Mouse (Mus musculus) neural tube, embryonic 13.5 days (tissue): ENCODE data around the gene Ndst2. TPM values are rescaled to one million over a fixed set of nuclear protein-coding genes. Genes with fewer than 3 reads are reported as not detected.
A peak's percentile ranks its signal among the peaks of the same experiment; 100 is the strongest.

Source experiments
- ATAC-seq: fragments of 200-750 bp; cut with Nextera tagmentation; 2 replicates; pipeline ENCODE4 v1.8.0; 2017; ENCODE audit warnings: low read depth, mild to moderate bottlenecking, moderate TSS enrichment, moderate library complexity
- H3K27ac ChIP-seq: fragments of 300-500 bp; sonication (generic); replicated peaks from 2 replicates; pipeline ENCODE4 v1.5.1; 2015; ENCODE audit warnings: moderate library complexity, mild to moderate bottlenecking, inconsistent platforms
- H3K27me3 ChIP-seq: fragments of 300-500 bp; sonication (generic); 2 replicates; pipeline ENCODE4 v1.6.1; 2015; ENCODE audit warnings: mild to moderate bottlenecking, inconsistent platforms
- H3K36me3 ChIP-seq: fragments of 300-500 bp; sonication (generic); 2 replicates; pipeline ENCODE4 v1.6.1; 2015; ENCODE audit warnings: mild to moderate bottlenecking, inconsistent platforms
- H3K4me1 ChIP-seq: fragments of 300-500 bp; sonication (generic); replicated peaks from 2 replicates; pipeline ENCODE4 v1.6.1; 2015; ENCODE audit warnings: inconsistent platforms
- H3K4me2 ChIP-seq: fragments of 300-500 bp; sonication (generic); 2 replicates; pipeline ENCODE4 v1.6.1; 2015; ENCODE audit warnings: inconsistent platforms, mild to moderate bottlenecking, moderate library complexity
- H3K4me3 ChIP-seq: fragments of 300-500 bp; sonication (generic); 2 replicates; pipeline ENCODE4 v1.5.1; 2015; ENCODE audit warnings: mild to moderate bottlenecking, inconsistent platforms
- H3K9ac ChIP-seq: fragments of 300-500 bp; sonication (generic); 2 replicates; pipeline ENCODE4 v1.6.1; 2015; ENCODE audit warnings: moderate library complexity, mild to moderate bottlenecking, inconsistent platforms
- H3K9me3 ChIP-seq: fragments of 300-500 bp; sonication (generic); 2 replicates; pipeline ENCODE4 v1.6.1; 2016; ENCODE audit warnings: inconsistent platforms
- WGBS: fragments of 180-500 bp; shearing (Covaris S2); methylation state at CpG from one replicate; pipeline ENCODE4 v1.1.7; 2015; 5-methylcytosine and 5-hydroxymethylcytosine counted together
- polyA plus RNA-seq: library from polyadenylated mRNA; unstranded; fragments of >200 nt; fragmentation: Nextera tagmentation; extraction: Ambion mirVana; gene quantifications from 2 replicates; pipeline ENCODE4 v1.2.1, GENCODE M21; 2015

Ndst2 gene
- polyA plus RNA-seq, result 17.4 and 20.8 TPM in 2 replicates

GRCm38 (mm10) chr14:20733952-20734774 is at the start of gene Ndst2:
Ndst2 (minus strand) TSS chr14:20734562.
- Histone ChIP-seq H3K36me3 (peaks cover 60% of the 10 kb centered on the region), H3K27ac (peak within 1 kb of the TSS; percentile 86)
- ATAC-seq, result peak; percentile 98

GRCm38 (mm10) chr14:20783526-20783925 is 49.2 kb upstream of the Ndst2 start:
- 97% methylated on average over 6 of the region's 6 CpGs for WGBS
- Histone ChIP-seq H3K4me3 (no peak overlapping the region), H3K9ac (no peak overlapping the region), H3K27me3 (no peaks in the 10 kb centered on the region), H3K4me2 (no peak overlapping the region), H3K9me3 (no peaks in the 10 kb centered on the region), H3K4me1 (peaks cover 37% of the 10 kb centered on the region), H3K27ac (no peak overlapping the region), H3K36me3 (peaks cover 77% of the 10 kb centered on the region)
- ATAC-seq, result no peak

More at GRCm38 (mm10) chr14:20733952-20734774, at the start of gene Ndst2:
- Histone ChIP-seq H3K9ac (peak within 1 kb of the TSS; percentile 84), H3K4me1 (peaks cover 26% of the 10 kb centered on the region), H3K9me3 (no peaks in the 10 kb centered on the region), H3K4me3 (peak within 1 kb of the TSS; percentile 56), H3K4me2 (peak within 1 kb of the TSS; percentile 80), H3K27me3 (no peaks in the 10 kb centered on the region)
- WGBS, result 1% methylated on average over 78 of the region's 81 CpGs

- H3K4me3 ChIP-seq, result no peak overlapping the region
- no peak overlapping the region for H3K9ac ChIP-seq
- WGBS, result 89% methylated on average over 7 of the region's 7 CpGs
- no peaks in the 10 kb centered on the region for H3K27me3 ChIP-seq
- peaks cover 77% of the 10 kb centered on the region for H3K36me3 ChIP-seq
- no peaks in the 10 kb centered on the region for H3K9me3 ChIP-seq
- no peak overlapping the region for H3K4me2 ChIP-seq
- peaks cover 30% of the 10 kb centered on the region for H3K4me1 ChIP-seq
- ATAC-seq, result no peak
- no peak overlapping the region for H3K27ac ChIP-seq
Observed at GRCm38 (mm10) chr14:20782860-20783259, 48.5 kb upstream of the Ndst2 start.

GRCm38 (mm10) chr14:20780217-20780616 is 45.9 kb upstream of the Ndst2 start:
- no peak overlapping the region for H3K27ac ChIP-seq
- H3K4me3 ChIP-seq, result no peak overlapping the region
- peaks cover 15% of the 10 kb centered on the region for H3K4me1 ChIP-seq
- 91% methylated on average over 8 of the region's 8 CpGs for WGBS
- no peaks in the 10 kb centered on the region for H3K9me3 ChIP-seq
- no peak overlapping the region for H3K4me2 ChIP-seq
- no peak for ATAC-seq
- H3K36me3 ChIP-seq, result peaks cover 71% of the 10 kb centered on the region
- H3K27me3 ChIP-seq, result no peaks in the 10 kb centered on the region
- H3K9ac ChIP-seq, result no peak overlapping the region

- ATAC-seq, result no peak
- Histone ChIP-seq H3K4me3 (no peak overlapping the region), H3K36me3 (peaks cover 54% of the 10 kb centered on the region), H3K4me2 (no peak overlapping the region), H3K27me3 (no peaks in the 10 kb centered on the region), H3K9ac (no peak overlapping the region), H3K4me1 (peaks cover 16% of the 10 kb centered on the region), H3K27ac (peak overlapping the region; percentile 74; the same call in 1 of the 2 replicates), H3K9me3 (no peaks in the 10 kb centered on the region)
- 79% methylated on average over 8 of the region's 8 CpGs for WGBS
Observed at GRCm38 (mm10) chr14:20778496-20778895, 44.1 kb upstream of the Ndst2 start.

- Histone ChIP-seq H3K27ac (no peak overlapping the region), H3K27me3 (no peaks in the 10 kb centered on the region), H3K4me1 (peaks cover 16% of the 10 kb centered on the region), H3K9me3 (no peaks in the 10 kb centered on the region), H3K4me2 (no peak overlapping the region), H3K4me3 (no peak overlapping the region), H3K36me3 (peaks cover 26% of the 10 kb centered on the region), H3K9ac (no peak overlapping the region)
- 34% methylated on average over 6 of the region's 6 CpGs for WGBS
- no peak; the same call in 1 of the 2 replicates for ATAC-seq
Observed at GRCm38 (mm10) chr14:20775661-20776060, 41.3 kb upstream of the Ndst2 start.

GRCm38 (mm10) chr14:20773410-20773809 is 39.0 kb upstream of the Ndst2 start:
- H3K9ac ChIP-seq, result no peak overlapping the region
- H3K4me2 ChIP-seq, result no peak overlapping the region
- no peak overlapping the region for H3K27ac ChIP-seq
- no peak for ATAC-seq
- 82% methylated on average over 3 of the region's 3 CpGs for WGBS
- no peaks in the 10 kb centered on the region for H3K9me3 ChIP-seq
- no peaks in the 10 kb centered on the region for H3K27me3 ChIP-seq
- peaks cover 16% of the 10 kb centered on the region for H3K4me1 ChIP-seq
- peaks cover 30% of the 10 kb centered on the region for H3K36me3 ChIP-seq
- H3K4me3 ChIP-seq, result no peak overlapping the region

- Histone ChIP-seq H3K9ac (no peak overlapping the region), H3K4me3 (no peak overlapping the region), H3K36me3 (peaks cover 30% of the 10 kb centered on the region), H3K27ac (no peak overlapping the region), H3K4me1 (peaks cover 16% of the 10 kb centered on the region), H3K27me3 (no peaks in the 10 kb centered on the region), H3K9me3 (no peaks in the 10 kb centered on the region), H3K4me2 (no peak overlapping the region)
- no peak for ATAC-seq
- 82% methylated on average over 6 of the region's 6 CpGs for WGBS
Observed at GRCm38 (mm10) chr14:20772808-20773207, 38.4 kb upstream of the Ndst2 start.

- peaks cover 28% of the 10 kb centered on the region for H3K36me3 ChIP-seq
- H3K27me3 ChIP-seq, result no peaks in the 10 kb centered on the region
- H3K4me3 ChIP-seq, result no peak overlapping the region
- H3K27ac ChIP-seq, result no peak overlapping the region
- H3K4me1 ChIP-seq, result peaks cover 16% of the 10 kb centered on the region
- no peak for ATAC-seq
- no peak overlapping the region for H3K9ac ChIP-seq
- H3K9me3 ChIP-seq, result no peaks in the 10 kb centered on the region
- no peak overlapping the region for H3K4me2 ChIP-seq
- 93% methylated on average over 3 of the region's 3 CpGs for WGBS
Observed at GRCm38 (mm10) chr14:20771941-20772340, 37.6 kb upstream of the Ndst2 start.

GRCm38 (mm10) chr14:20768581-20768980 is 34.2 kb upstream of the Ndst2 start:
- ATAC-seq, result no peak
- Histone ChIP-seq H3K9me3 (no peaks in the 10 kb centered on the region), H3K27me3 (no peaks in the 10 kb centered on the region), H3K4me1 (peaks cover 6% of the 10 kb centered on the region; the same call in 1 of the 2 replicates), H3K36me3 (peaks cover 49% of the 10 kb centered on the region), H3K27ac (no peak overlapping the region), H3K9ac (no peak overlapping the region), H3K4me2 (no peak overlapping the region), H3K4me3 (no peak overlapping the region)
- 85% methylated on average over 5 of the region's 5 CpGs for WGBS

GRCm38 (mm10) chr14:20767936-20768335 is 33.6 kb upstream of the Ndst2 start:
- Histone ChIP-seq H3K36me3 (peaks cover 55% of the 10 kb centered on the region), H3K9ac (no peak overlapping the region), H3K27me3 (no peaks in the 10 kb centered on the region), H3K4me3 (no peak overlapping the region), H3K4me1 (peaks cover 6% of the 10 kb centered on the region; the same call in 1 of the 2 replicates), H3K4me2 (no peak overlapping the region), H3K9me3 (no peaks in the 10 kb centered on the region), H3K27ac (no peak overlapping the region)
- WGBS, result 97% methylated on average over 7 of the region's 7 CpGs
- ATAC-seq, result no peak

GRCm38 (mm10) chr14:20765642-20766258 is 31.4 kb upstream of the Ndst2 start:
- 28% methylated on average over 12 of the region's 12 CpGs for WGBS
- Histone ChIP-seq H3K27me3 (no peaks in the 10 kb centered on the region), H3K4me3 (no peak overlapping the region), H3K4me2 (no peak overlapping the region), H3K9ac (0 out of 2 replicates have a peak overlapping the region, but pooled peaks have one; percentile 34), H3K36me3 (peaks cover 77% of the 10 kb centered on the region), H3K27ac (peak overlapping the region; percentile 59), H3K4me1 (peaks cover 6% of the 10 kb centered on the region; the same call in 1 of the 2 replicates), H3K9me3 (no peaks in the 10 kb centered on the region)
- ATAC-seq, result peak; percentile 89
